Mouse (Mus musculus) gastrocnemius, postnatal 10 days (tissue): ENCODE measurements at regions not wholly inside any gene's neighbourhood (a gene's known extent, or its start where the extent isn't known, plus 50 kb on each side); places are given as distances from the start of the nearest gene placed in this dataset.
"Not testable (repeated sequence)": the region's sequence is repeated elsewhere in the genome, so short reads cannot be mapped to it uniquely, and the experiment has no call there.

ENCODE experiments used
- DNase-seq: peaks from one replicate; pipeline ENCODE4 v3.0.0; 2021; ENCODE audit warnings: mixed read lengths

DNA sequence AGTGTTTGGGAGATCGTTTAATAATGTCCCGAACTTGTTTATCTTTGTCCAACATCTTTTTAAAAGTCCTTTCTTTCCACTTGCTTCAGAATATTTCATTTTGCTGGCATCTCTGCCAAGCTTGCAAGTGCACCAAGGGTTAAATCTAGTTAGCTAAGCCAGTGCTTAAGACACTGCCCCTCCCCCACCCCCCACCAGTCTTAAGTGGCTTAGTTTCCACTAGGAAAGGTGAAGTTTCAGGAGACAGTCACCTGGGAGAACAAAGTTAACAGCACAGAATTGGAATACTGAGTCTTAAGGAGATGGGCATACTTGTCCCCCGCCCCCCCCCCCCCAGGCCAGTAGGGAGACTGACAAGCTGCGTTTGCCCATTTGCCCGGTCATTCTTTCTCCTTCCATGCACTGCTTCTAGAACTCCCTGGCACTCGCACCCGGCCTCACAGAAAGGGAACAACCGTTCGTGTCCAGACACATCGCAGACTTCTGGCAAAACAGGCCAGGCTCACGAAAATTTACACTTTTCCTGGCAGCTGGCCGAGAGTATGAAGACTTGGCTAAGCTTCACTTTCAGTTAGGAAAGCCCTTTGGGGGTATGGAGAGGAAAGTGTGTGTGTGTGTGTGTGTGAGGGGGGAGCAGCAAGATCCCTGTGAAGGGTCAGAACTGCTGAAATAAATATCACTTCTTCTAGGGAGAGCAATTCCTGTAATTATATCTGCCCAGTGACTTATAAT, 219.2 kb downstream of the Bcl11a start:
- DNase-seq: no peak

DNA sequence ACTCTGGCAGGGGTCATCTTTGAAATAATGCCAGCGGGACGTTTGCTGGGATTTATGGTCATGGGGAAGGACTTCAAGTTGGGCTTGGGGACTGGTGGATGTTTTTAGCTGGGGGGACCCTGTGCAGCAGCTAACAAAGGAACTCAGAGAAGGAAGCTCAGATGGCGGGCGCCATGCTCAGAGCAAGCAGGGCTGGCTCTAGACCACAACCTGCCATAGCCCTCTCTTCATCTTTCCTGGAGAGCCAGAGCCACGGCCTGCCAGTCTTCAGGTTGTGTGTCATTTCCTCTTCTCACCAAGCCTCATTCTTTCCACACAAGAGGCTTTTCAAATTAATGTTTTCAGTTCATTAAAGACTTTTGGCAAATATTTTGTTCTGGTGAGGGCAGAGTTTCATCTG, 219.9 kb downstream of the Bcl11a start:
- DNase-seq: no peak

DNA sequence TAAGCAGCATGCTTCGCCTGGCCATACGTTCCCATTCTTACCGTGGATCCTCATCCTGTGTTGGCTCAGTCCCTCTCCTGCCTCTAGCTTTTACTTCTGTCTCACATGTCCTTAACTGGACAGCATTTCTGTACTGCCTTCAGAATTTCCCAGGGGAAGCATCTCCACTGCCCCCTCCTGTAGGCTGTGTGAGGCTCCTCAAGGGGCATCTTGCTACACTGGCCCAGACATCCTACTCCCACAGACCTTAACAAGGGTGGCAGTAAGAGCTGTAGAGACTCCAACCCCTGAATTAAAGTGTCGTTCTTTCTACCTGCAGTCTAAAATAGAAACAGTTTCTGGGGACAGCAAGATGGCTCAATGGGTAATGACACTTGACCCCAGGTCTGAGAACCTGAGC, 222.5 kb downstream of the Bcl11a start:
- DNase-seq: no peak

DNA sequence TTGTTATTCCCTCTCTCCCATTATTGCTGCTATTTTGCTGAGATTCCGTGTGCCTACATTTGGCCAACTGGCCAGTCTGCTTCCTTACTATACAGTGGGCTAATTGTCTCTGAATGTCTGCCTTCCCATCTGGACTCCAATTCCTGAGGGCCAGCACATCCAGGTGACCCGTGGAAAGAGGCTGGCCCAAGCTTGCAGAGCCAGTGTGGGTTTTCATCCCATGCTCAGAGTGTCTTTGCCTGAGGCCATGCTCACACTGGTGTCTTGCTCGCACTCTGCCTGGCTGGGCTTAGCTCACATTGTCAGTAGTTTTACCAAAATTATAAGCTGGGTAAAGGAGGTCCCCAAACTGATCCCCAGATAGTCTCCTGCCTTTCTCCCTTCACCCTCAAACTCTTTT, 223.3 kb downstream of the Bcl11a start:
- DNase-seq: no peak

DNA sequence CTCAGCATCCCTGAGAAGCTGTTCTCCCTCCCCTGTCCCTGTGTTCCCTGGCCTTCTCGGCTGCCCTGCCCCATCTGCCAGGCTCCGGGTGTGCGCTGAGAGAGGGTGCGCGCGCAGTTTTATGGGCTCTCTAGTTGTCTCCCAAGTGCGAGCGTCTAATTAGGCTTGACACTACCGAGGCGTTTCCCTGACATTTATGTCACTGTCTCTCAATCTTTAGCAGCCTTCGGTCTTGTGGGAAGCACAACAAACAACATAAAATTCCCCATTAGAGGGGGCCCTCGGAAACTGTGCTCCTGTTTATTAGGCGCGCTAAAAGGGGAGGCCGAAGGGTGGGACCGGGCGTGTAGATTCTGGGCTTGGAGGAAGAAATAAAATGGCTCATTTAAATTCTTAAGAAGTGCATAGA, 227.3 kb downstream of the Bcl11a start:
- no peak for DNase-seq

DNA sequence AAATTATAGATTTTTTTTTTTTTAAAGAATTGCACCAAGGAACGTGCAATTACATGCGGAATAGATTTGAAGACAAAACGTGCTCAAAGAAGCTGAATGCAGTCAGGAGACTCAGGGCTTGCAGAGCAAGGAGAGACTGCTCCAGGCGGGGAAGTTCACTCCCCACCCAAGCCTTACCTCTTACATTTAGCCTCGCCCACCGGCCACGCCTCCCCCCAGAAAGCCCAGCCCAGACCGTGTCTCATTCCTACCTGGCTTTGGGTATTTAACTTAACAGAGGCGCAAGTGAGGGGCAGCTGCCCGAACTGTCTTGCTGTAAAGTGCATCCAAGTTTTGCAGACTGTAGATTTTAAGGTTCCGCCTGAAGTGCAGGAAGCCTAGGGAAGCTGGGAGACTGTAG, 227.8 kb downstream of the Bcl11a start:
- DNase-seq: no peak

DNA sequence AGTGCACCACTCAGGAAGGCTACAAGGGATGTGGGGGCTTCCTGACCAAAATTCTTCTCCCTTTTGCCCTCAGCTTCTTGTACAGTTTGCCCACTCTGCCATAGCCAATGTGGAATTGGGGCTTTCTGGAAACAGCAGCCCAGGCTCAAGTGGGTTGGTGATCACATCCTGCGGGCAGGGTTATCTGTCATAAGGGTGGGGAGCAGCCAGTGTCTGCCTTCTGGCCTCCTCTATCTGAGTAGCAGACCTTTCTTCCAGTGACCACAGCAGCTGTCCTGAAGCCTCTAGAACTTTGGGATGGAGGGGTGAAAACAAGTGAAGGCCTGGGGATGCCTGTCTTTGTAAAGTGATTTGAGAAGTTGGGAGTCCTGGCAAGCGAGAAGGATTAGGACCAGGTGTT, 228.2 kb downstream of the Bcl11a start:
- DNase-seq: no peak

DNA sequence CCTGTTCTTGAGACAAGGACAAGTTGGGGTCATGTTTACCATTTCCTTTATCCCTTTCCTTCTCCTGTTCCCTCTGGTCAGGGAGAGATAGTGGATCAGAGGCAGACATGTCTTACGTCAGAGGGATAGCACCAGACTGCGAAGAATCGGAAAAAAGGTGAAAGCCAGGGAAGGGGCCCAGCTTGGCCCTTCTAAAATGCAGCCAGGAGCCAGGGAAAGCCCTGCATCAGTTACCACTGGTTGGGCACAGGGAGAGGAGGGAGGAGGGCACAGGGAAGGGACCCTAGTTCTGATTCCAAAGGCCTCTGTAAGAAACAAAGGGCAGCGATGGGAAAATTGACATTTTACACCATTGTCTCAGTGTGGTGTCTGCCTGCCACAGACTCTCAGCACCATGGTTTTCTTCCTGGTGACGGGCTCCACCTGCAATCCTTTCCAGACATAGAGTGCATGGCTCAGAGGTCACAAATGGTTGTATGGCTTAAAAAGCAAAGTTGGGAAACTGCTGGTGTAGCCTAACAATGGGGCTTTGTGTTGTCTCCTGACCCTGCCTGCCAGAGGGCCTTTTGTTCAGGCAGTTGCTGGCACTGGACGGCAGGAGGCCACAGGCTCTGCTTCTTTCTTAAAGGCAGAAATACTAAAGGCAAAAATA, 229.9 kb downstream of the Bcl11a start:
- no peak for DNase-seq

DNA sequence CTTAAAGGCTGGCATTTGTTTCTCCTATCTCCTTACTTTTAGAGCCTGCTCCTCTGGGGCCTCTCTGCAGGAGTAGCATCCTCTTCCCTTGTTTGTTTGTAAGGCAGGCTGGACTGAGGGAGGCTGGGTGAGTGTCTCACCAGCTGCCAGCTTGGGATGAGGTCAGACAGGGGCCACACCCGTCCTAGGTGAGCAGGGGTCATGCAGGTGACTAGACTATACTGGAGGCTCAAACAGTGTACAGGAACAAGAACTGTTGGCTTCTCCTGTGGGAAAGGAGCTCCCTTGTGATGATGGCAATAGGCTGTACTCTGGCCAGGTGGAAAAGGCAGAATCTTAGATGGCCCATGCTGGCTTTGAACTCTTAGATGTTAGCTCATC, 230.4 kb downstream of the Bcl11a start:
- DNase-seq: no peak

DNA sequence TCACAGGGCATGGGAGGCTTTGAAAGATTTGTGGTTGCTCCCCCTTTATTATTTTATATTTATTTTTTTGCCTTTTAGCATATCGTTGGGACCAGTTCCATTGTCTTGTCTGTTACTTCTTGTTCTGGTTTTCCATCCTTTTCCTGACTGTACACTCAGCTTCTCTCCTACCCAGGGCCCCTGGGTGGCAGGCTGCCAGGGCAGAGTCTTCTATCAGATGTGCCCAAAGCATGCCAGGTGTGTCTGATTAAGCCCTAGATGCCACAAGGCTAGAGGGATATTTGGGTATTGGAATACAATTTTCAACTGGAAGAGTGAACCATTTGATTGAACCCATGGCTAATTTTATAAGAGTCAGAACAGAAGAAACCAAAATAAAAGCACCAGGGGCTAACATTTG, 236.2 kb downstream of the Bcl11a start:
- DNase-seq: no peak

DNA sequence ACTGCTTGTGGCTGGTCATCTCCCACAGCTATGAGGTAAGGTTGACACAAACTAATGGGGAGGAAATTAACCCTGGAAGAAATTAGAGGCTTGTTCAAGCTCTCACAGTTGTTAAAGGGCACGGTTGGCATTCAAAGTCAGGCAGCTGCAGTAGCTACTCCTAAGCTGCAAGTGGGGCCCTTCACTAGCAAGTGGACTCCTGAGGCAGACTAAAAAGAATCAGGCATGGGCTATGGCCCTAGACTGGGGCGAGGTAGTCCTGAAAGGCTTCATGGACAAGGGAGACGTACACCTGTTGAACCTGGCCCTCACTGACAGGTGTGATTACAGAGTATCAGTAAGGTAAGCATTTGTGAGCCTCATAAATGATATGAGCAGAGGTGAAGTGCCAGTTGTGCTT, 237.7 kb downstream of the Bcl11a start:
- no peak for DNase-seq

DNA sequence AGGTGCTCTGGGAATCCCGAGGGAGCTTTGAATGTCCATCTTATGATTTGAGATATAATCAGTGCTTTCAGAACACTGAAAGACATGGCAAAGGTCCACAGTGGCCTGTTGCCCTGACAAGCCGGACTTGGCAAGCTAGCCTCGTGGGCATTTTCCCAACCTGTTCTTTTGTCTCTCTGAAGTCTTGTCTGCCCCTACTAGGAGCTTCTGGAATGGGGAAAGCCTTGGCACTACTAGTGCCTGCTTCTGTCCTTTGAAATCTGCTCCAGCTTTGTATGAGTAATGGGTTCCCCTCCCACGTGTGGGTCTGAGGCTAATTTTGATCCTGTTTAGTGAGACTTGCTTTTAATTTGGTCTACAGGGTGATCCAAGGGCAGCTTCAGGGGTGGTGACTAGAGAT, 238.3 kb downstream of the Bcl11a start:
- DNase-seq: no peak

DNA sequence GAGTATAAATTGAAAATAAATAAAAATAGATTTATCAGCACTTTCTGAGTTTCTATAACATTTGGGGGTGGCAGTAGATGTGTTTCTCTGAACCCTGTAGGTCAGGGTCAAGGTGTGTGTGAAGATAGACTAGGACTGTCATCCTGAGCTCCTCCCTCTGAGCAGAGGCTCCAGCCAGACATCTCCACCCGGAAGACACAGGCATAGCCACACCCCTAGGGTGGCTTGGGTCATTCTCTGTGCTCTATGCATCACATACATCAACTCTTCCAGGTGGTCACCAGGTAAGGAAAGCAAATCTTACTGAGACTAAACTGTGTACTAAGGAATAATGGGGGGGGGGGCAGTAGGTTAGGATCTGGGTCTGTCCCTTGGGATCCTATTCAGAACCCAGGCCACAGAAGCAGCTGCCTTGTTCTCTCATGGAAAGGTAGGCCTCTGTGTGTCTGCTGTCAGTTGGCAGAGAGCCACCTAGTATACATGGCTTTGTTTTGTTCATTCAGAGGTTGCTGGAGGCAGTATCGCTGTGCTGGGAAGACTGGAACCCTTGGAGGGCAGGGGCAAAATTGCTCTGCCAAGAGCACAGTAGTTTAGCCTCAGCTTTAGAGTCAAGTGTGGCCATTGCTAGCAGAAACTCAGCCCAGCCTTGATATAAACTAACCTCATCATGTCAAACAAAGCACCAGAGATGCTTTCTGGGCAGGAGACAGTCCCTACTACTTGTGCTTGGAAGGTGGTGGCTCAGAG, 240.3 kb downstream of the Bcl11a start:
- DNase-seq: no peak

DNA sequence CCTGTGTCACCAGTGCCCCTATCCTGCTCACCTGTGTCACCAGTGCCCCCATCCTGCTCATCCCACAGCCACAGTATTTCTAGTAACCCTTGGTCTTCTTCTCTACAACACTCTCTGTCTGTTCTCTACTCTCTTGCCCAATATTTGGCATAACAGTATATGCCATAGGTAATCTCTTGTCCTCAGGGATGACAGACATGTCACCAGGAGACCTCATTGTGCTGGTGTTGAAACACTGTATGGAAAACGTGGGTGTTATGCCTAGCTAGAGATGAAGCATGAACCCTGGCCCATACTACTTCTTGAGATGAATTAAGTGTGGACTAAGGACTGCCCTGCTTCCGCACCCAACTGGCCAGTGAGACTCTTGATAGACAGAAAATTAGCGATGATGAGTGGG, 241.4 kb downstream of the Bcl11a start:
- no peak for DNase-seq

DNA sequence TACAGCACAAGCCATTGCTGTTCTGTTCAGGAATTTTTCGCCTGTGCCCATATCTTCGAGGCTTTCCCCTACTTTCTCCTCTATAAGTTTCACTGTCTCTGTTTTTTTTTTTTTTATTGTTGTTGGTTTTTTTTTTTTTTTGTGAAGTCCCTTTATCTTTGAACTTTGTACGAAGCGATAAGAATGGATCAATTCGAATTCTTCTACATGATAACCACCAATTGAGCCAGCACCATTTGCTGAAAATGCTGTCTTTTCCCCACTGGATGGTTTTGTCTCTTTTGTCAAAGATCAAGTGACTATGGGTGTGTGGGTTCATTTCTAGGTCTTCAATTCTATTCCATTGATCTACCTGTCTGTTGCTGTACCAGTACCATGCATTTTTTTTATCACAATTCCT, 244.6 kb downstream of the Bcl11a start:
- not testable (repeated sequence) for DNase-seq

DNA sequence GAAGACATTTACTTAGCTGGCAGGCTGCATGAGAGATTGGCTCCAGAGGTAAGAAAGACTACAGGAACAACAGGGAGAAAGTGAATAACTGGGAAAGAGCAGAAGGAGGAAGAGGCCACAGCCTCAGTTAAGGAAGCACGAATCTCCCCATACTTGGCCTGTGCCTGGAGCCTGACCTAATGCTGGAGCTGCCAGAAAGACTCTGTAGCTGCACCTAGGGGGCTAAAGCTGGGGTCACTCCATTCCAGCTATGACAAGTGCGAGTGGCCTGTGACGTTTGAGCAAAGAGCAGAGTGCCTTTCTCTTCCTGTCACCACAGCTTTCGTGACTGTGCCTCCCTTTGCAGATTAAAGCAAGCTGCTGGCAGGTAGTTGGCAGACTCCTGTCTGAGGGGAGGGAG, 250.6 kb downstream of the Bcl11a start:
- no peak for DNase-seq

DNA sequence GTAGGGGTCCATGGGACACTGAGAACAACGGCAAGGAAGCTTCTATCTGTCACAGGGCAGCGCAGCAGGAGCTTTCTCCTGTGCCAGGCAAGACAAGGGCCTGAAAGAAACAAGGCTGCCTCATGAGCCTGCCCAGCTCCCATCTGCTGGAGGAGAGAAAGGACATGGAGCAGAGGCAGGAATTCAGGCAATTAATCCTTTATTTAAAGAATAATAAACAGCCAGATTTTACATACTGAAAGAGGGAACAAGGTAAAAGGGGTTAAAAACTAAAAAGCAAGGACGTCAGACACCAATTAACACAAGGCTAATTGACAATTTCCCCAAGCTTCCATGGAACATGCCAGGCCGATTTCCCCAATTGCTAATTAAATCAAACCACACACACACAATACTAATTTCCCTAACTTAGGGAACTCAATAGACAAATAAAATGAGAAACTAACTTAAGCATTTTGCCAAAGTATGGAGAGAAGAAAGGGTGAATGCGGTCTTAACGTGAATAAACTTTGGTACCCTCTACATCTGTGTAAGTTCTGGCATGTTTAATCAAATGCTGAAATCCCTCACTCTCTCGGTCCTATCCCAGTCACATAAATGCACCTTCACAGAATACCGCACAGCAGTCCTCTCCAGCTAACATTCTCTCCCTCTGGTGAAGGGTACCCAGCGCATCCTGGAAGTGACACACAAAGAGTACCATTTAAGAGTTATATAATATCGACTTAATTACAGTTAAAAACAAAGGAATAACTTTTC, 252.7 kb downstream of the Bcl11a start:
- no peak for DNase-seq

DNA sequence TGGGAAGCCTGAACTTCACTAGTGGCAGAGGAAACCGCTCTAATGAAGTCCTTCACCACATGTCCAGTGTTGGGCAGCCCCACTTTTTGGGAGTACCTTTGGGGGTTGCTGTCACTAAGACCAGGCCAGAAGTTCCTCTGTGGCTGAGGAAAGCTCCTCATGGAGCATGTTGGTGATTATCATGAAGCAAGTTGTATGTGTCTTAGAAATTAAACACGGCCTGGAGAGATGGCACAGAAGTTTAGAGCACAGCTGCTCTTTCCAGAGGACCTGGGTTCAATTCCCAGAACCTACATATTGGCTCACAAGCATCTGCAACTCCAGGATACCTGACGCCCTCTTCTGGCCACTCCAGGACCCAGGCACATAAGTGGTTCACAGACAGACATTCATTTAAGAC, 254.4 kb downstream of the Bcl11a start:
- DNase-seq: no peak

DNA sequence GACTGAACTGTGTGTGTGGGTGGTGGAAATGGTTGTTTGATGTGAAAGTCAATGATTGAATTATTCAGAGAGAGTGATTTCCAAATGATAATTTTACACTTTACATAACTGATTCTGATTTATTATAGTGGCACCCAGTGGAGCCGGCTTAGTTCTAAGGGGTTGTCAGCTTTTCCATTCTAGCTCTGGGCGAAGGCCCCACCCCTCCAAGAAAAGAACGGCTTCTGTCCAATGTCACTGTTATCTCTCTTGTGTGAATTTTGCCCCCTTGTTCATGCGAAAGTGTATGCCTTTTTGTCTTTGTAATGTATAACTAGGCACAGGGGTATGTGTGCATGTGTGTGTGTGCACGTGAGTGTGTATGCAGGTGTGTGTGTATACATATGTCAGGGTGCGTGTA, 255.3 kb downstream of the Bcl11a start:
- DNase-seq: no peak

DNA sequence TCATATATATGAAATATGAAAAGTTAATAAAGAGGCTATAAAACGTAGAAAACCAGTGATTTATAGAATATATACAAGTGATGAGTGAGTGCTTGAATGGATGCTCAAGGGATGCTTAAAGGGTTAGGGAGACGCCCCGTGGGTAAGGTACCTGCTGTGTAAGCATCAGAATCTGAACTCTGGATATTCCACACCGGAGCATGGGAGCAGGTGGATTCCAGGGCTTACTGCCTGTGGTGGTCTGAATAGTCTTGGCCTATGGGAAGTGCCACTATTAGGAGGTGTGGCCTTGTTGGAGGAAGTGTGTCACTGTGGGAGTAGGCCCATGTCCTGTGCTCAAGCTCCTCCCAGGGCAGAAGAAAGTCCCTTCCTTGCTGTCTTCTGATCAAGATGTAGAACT, 257.4 kb downstream of the Bcl11a start:
- no peak for DNase-seq

DNA sequence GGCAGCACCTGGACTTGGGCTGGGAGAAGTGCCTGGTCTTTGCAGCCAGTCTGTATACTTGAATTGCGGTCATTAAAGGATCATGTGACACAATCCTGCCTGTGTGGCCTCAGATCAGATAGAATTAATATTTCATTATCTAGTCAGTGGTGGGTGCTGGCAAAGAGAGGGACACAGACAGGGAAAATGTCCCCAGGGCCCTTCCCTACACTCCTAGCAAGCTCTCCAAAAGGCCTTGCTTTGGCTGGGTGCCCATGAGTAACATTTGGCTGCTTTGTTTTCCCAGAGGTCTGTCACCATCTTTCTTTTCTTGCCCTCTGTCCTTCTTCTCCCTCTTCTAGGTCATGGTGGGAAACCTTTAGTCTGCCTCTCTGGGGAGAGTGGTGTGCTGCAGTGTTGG, 260.3 kb downstream of the Bcl11a start:
- DNase-seq: no peak

DNA sequence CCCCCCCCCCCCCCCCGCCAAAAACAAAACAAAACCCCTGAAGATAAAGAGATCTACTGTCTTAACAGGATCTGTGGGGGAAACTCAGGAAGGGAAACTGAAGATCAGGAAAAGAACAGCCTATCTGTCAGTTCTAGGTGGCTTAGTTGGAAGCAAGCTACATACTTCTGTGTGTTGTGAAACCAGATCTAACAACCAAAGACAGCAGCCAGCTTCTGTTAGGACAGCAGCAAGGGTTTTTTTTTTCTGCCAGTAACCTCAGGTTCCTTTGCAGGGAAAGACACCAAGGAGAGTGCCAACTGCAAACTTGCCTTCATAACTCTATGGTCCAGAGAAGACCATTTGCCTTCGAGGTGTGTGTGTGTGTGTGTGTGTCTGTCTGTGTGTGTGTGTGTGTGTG, 261.2 kb downstream of the Bcl11a start:
- DNase-seq: no peak

DNA sequence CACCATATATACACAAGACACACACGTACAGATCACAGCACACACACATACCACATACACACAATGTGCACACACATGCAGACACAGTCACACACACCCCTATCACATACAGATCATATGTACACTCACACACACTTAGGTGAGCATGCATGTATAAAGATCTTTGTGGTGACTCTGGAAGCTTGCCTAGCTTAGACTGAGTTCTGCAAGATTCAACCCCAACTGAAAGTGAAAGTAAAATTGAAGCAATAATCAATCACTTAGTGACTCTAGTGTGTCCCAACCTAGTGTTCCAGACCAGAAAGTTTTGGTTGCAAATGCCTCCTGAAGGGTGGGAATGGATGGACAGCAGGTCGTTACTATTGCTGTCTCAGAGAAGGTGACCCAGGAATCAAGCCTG, 262.8 kb downstream of the Bcl11a start:
- DNase-seq: no peak
